Mouse (Mus musculus): ENCODE measurements around the gene Ccdc51. TPM values are rescaled to one million over a fixed set of nuclear protein-coding genes. Genes with fewer than 3 reads are reported as not detected.
A peak's percentile ranks its signal among the peaks of the same experiment; 100 is the strongest.

Gene Ccdc51
- polyA plus RNA-seq, 1 experiment from 2014 or later, result 11.9 TPM

DNA sequence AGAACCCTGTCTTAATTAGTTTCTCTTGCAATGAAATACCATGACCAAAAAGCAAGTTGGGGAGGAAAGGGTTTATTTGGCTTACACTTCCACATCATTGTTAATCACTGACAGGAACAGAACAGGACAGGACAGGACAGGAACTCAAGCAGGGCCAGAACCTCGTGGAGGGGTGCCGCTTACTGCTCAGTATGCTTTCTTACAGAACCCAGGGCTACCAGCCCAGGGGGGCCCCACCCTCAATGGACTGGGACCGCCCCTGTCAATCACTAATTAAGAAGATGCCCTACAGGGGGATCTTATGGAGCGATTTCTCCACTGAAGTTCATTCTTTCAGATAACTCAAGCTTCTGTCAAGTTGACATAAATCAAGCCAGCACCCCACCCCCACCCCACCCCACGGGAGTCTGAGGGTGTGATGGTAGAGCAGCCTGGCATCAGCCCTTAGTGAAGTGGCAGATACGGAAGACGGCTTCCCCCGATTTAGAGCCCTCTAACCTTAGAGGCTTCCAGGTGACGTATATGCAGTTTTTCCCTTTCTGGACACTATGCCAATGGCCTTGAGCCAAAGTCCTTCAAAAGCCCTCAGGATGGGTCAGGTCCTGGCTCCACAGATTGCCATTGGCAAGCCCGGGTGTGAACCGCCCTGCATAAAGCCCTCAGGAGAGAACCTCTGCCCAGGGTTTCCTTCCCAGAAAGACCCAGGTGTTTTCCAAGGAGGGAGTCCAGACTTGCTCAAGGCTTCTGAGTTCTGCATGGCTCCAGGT lies 11.7 kb downstream of the Ccdc51 start:
- Histone ChIP-seq H3K36me3 (peaks cover 28% of the 10 kb centered on the region), H3K4me2 (replicated peaks) (peak overlapping the region; percentile 94), H3K4me3 (peak overlapping the region; percentile 46), H3K9me3 (replicated peaks) (no peaks in the 10 kb centered on the region), H3K9ac (peak overlapping the region; percentile 83), H3K27me3 (no peaks in the 10 kb centered on the region), H3K4me1 (peaks cover 46% of the 10 kb centered on the region), H3K27ac (peak overlapping the region; percentile 98)
- ATAC-seq (ENCODE audit: low FRiP score), result no peak
- 14% methylated on average over 11 of the region's 11 CpGs for WGBS

DNA sequence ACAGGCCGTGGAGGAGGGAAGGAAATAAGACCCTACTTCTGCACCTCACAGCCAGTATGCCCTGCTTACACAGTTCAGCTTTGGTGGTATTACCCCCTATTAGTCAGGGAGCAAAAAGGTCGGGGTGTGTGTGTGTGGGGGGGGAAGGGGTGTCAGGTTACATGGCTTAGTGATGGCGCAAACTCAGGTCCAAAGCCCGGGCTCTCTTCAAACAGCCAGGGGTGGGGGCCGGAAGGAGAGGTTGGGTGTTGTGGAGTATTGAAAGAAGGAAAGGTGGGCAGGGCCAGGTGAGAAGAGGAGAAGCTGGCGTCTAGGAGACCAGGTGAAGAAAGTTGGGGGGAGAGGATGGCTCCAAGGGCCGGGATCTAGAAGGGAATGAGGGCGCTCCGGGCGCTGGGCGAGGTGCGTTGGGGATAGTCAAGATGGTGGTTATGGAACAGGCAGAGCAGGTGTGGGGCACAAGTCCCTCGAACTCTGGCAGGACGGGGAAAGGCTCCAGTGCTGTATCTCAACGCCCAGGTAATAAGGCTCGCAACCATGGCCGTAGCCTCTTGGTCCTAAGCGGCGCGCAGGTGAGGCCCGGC lies 12.4 kb downstream of the Ccdc51 start:
- Histone ChIP-seq H3K36me3 (peaks cover 35% of the 10 kb centered on the region), H3K9ac (peak overlapping the region; percentile 83), H3K27me3 (no peaks in the 10 kb centered on the region), H3K4me3 (peak overlapping the region; percentile 46), H3K4me1 (peaks cover 53% of the 10 kb centered on the region), H3K9me3 (replicated peaks) (no peaks in the 10 kb centered on the region), H3K27ac (peak overlapping the region; percentile 98), H3K4me2 (replicated peaks) (peak overlapping the region; percentile 94)
- peak; percentile 0; the same call in 1 of the 2 replicates for ATAC-seq (ENCODE audit: low FRiP score)
- WGBS, result under 1% methylated on average over 21 of the region's 21 CpGs

DNA sequence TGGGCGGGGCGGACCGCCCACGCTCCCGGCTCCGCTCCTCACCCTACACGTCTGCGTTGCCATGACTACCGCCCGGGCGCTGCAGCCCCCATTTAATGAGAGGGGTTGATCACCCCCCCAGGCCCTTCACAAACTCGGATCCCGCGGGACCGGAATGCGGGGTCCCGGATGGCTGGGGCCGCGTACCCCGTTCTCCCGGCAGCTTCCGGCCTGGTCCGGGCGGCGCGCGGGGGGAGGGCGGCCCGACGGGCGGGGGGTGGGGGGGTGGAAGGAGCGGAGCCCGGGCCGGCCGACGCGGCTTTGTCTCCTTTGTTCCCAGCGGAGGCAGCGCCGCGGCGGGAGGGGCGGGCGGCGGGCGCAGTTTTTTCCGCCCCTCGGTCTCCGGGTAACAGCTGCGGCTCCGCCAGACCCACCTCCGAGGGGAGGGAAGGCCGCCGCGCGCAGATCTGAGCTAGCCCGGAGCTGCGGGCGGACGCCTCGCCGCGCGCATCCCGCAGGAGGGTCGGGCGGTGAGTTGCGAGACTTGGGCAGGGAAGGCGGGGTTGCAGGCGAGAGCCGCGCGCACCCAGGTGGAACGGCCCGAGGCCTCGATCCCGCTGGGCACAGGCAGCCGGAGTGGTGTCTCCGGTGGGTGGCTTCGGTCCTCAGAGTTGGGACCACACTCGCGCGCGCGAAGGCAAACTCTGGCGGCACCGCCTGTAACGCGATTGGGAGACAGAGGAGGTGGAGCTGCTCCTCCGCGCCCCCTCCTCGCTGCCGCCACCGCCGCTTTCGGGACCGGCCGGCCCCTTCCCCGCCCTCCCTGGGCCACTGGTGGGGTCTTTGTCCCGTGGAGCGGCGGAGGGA lies 13.1 kb downstream of the Ccdc51 start, which contains the start of gene Plxnb1:
Plxnb1 (plus strand) TSS at position 253 of the 846 bp plus-strand sequence.
- Histone ChIP-seq H3K36me3 (peaks cover 36% of the 10 kb centered on the region), H3K4me1 (peaks cover 57% of the 10 kb centered on the region), H3K9ac (peak within 1 kb of the TSS; percentile 83), H3K4me2 (replicated peaks) (peak within 1 kb of the TSS; percentile 94), H3K27ac (peak within 1 kb of the TSS; percentile 98), H3K9me3 (replicated peaks) (no peaks in the 10 kb centered on the region), H3K4me3 (peak within 1 kb of the TSS; percentile 46), H3K27me3 (no peaks in the 10 kb centered on the region)
- peak; percentile 65 for ATAC-seq (ENCODE audit: low FRiP score)
- WGBS, result 0% methylated on average over 79 of the region's 102 CpGs

DNA sequence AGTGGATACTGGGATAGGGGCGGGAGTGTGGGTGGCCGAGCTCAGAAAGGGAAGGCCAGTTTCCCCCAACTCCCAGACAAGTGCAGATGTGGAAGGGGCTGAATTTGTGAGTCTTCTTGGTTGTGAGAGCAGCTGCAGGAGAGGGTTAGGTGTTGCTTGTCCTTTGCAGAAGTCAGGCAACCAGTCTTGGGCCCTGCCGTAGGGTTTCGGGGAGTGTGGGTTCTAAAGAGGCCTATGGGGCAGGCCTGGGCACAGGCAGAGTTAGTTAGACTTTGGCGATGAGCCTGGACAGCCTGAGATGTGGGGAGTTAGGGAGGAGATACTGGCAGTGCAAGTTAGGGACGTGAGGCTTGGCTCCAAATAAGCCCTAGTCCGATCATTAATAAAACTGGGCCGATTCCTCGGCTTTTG lies 14.0 kb downstream of the Ccdc51 start:
- peaks cover 58% of the 10 kb centered on the region for H3K4me1 ChIP-seq
- H3K9me3 ChIP-seq (replicated peaks), result no peaks in the 10 kb centered on the region
- peak overlapping the region; percentile 98 for H3K27ac ChIP-seq
- H3K4me3 ChIP-seq, result peak overlapping the region; percentile 46
- 10% methylated on average over 9 of the region's 9 CpGs for WGBS
- H3K36me3 ChIP-seq, result peaks cover 36% of the 10 kb centered on the region
- no peak for ATAC-seq (ENCODE audit: low FRiP score)
- H3K4me2 ChIP-seq (replicated peaks), result peak overlapping the region; percentile 94
- peak overlapping the region; percentile 83 for H3K9ac ChIP-seq
- H3K27me3 ChIP-seq, result no peaks in the 10 kb centered on the region

DNA sequence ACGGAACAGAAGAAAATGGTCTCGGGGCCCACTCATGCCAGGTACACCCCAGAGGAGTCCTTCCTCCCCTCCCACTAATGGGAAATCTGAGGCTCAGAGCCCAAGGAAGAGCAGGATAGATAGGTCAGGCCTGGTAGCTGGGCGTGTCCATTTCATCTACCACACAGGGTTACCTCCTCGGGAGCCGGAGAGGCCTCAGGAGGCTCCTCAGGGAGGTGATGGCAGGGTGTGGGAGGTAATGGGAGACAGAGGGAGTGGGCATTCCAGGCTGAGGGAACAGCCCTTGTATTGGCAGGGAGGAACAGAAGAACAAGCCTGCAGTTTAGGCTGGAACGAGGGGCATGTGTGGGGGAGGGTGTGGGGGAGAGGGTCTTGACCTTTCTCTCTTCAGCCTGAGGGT lies 14.6 kb downstream of the Ccdc51 start:
- H3K27ac ChIP-seq, result peak overlapping the region; percentile 98
- peaks cover 58% of the 10 kb centered on the region for H3K4me1 ChIP-seq
- ATAC-seq (ENCODE audit: low FRiP score), result no peak

DNA sequence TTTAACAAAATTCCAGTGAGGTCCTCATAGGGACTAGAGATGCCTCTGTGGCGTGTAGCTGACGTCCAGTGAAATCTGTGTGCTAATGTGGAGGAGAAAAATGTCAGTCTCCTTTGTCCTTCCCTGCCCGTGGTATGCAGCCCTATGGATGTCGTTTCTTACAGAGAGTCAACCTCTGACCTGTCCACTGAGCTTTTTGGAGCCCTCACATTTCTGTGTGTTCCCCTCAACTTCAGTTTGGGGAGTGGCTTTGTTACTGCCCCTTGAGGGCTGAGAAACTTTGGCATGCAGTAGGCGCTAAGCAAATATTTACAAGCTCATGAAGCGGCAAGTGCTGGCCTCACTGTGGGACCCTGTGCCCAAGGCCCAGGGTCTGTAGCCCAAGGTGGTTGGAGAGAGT lies 15.0 kb downstream of the Ccdc51 start:
- no peak for ATAC-seq (ENCODE audit: low FRiP score)
- Histone ChIP-seq H3K27me3 (no peaks in the 10 kb centered on the region), H3K4me2 (replicated peaks) (peak overlapping the region; percentile 94), H3K9ac (peak overlapping the region; percentile 83), H3K9me3 (replicated peaks) (no peaks in the 10 kb centered on the region), H3K4me1 (peaks cover 58% of the 10 kb centered on the region), H3K4me3 (peak overlapping the region; percentile 46), H3K27ac (peak overlapping the region; percentile 98), H3K36me3 (peaks cover 36% of the 10 kb centered on the region)
- 13% methylated on average over 6 of the region's 6 CpGs for WGBS

More for the DNA sequence above, 14.6 kb downstream of the Ccdc51 start:
- no peaks in the 10 kb centered on the region for H3K9me3 ChIP-seq (replicated peaks)
- peak overlapping the region; percentile 94 for H3K4me2 ChIP-seq (replicated peaks)
- peak overlapping the region; percentile 46 for H3K4me3 ChIP-seq
- H3K36me3 ChIP-seq, result peaks cover 35% of the 10 kb centered on the region
- H3K9ac ChIP-seq, result peak overlapping the region; percentile 83
- 20% methylated on average over 6 of the region's 6 CpGs for WGBS
- H3K27me3 ChIP-seq, result no peaks in the 10 kb centered on the region

DNA sequence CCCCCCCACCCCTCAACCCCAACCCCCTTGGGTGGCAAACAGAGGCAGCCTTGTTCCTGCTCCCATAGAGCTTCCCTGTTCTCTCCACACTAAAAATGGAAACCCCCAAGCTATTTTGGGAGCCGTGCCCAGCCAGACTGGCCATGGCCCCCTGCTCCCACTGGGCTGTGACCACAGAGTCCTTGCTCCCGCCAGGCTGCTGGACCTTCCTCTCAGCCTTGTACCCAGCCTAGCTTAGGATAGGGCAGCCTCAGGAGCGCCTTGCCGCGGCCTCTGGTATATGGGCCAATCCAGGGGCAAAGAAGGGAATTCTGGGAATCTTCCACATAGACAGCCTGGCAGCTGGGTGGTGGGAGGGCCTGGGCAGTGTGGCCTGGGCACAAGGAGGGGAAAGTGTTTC lies 15.5 kb downstream of the Ccdc51 start:
- Histone ChIP-seq H3K4me1 (peaks cover 58% of the 10 kb centered on the region), H3K9me3 (replicated peaks) (no peaks in the 10 kb centered on the region), H3K27me3 (no peaks in the 10 kb centered on the region), H3K4me2 (replicated peaks) (peak overlapping the region; percentile 94), H3K4me3 (peak overlapping the region; percentile 46), H3K27ac (peak overlapping the region; percentile 98), H3K9ac (peak overlapping the region; percentile 83), H3K36me3 (peaks cover 38% of the 10 kb centered on the region)
- WGBS, result 55% methylated on average over 5 of the region's 5 CpGs
- no peak for ATAC-seq (ENCODE audit: low FRiP score)

DNA sequence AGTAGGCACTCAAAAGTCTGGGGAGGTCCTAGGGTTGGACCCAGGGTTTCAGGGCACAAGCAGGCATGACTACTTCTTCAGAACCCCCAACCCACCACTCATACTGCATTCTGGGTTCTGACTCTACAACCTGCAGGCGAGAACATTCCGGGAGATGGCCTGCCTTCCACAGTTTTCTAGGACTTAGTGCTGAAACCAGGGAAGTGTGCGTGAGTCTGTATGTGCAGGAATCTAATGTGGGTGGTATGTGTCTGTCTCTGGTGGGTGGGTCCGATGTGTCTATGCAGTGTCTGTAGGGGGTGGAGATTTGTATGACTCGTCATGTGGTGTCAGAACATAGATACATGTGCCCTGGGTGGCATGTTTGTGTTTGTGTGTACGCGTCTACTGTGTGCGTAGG lies 16.1 kb downstream of the Ccdc51 start:
- H3K9ac ChIP-seq, result peak overlapping the region; percentile 83
- peak overlapping the region; percentile 46 for H3K4me3 ChIP-seq
- H3K4me2 ChIP-seq (replicated peaks), result peak overlapping the region; percentile 94
- peaks cover 43% of the 10 kb centered on the region for H3K36me3 ChIP-seq
- H3K4me1 ChIP-seq, result peaks cover 55% of the 10 kb centered on the region
- peak overlapping the region; percentile 98; the same call in 1 of the 2 replicates for H3K27ac ChIP-seq
- no peaks in the 10 kb centered on the region for H3K27me3 ChIP-seq
- no peak for ATAC-seq (ENCODE audit: low FRiP score)
- WGBS, result 86% methylated on average over 8 of the region's 8 CpGs
- H3K9me3 ChIP-seq (replicated peaks), result no peaks in the 10 kb centered on the region

DNA sequence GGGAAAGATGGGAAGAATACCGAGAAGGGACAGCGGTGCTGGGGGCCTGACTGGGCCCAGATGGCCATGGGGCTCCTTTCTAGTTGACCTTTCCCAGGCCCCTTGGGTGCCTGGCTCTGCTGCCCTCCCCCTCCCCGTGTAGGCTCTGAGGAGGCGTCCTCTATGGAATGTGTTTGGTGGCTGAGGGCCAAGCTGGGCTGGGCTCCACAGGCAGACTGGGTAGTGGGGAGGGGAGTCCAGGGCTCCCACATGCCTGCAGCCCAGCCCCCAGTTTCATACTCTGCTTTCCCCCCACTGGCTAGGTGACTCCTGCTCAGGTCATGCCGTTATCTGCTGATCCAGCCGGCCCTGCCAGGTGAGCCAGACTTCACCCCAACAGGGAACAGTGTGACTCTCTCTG lies 16.7 kb downstream of the Ccdc51 start:
- ATAC-seq (ENCODE audit: low FRiP score), result no peak
- H3K9me3 ChIP-seq (replicated peaks), result no peaks in the 10 kb centered on the region
- peak overlapping the region; percentile 98; the same call in 1 of the 2 replicates for H3K27ac ChIP-seq
- peak overlapping the region; percentile 83 for H3K9ac ChIP-seq
- peak overlapping the region; percentile 94 for H3K4me2 ChIP-seq (replicated peaks)
- peak overlapping the region; percentile 46 for H3K4me3 ChIP-seq
- H3K4me1 ChIP-seq, result peaks cover 49% of the 10 kb centered on the region
- H3K27me3 ChIP-seq, result no peaks in the 10 kb centered on the region
- 53% methylated on average over 6 of the region's 6 CpGs for WGBS
- peaks cover 47% of the 10 kb centered on the region for H3K36me3 ChIP-seq

DNA sequence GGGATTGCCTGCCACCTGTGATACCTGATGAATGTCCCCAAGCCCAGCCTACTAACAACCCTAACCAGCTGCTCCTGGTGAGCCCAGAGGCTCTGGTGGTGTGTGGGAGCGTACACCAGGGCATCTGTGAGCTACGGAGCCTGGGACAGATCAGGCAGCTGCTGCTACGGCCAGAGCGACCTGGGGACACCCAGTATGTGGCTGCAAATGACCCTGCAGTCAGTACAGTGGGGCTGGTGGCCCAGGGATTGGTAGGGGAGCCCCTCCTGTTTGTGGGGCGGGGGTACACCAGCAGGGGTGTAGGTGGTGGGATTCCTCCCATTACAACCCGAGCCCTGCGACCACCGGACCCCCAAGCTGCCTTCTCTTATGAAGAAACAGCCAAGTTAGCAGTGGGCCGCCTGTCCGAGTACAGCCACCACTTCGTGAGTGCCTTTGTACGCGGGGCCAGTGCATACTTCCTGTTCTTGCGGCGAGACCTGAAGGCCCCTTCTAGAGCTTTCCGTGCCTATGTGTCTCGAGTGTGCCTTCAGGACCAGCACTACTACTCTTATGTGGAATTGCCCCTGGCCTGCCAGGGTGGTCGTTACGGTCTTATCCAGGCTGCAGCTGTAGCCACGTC lies 18.1 kb downstream of the Ccdc51 start:
- no peak overlapping the region for H3K4me3 ChIP-seq
- WGBS, result 90% methylated on average over 20 of the region's 20 CpGs
- H3K4me1 ChIP-seq, result peaks cover 39% of the 10 kb centered on the region
- no peak overlapping the region for H3K4me2 ChIP-seq (replicated peaks)
- H3K9ac ChIP-seq, result no peak overlapping the region
- peaks cover 62% of the 10 kb centered on the region for H3K36me3 ChIP-seq
- H3K27me3 ChIP-seq, result no peaks in the 10 kb centered on the region
- no peak for ATAC-seq (ENCODE audit: low FRiP score)
- H3K27ac ChIP-seq, result no peak overlapping the region
- no peaks in the 10 kb centered on the region for H3K9me3 ChIP-seq (replicated peaks)

DNA sequence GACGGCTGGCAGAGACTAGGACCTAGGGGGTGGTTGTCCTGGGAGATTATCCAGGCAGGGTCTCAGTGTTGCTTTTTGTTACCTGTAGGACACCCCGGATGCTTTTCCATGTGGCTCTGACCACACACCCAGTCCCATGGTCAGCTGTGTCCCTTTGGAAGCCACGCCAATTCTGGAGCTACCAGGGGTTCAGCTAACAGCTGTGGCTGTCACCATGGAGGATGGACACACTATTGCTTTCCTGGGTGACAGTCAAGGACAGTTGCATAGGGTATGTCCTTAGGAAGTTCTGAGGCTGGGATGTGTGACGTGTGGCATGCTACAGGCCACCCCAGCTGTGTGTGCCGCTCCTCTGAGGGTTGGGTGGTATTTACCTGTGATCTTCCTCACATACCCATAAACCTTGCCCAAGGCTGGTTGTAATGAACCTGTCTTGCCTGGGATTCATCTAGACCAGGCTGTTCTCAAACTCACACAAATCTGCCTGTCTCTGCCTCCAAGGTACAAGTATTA lies 19.7 kb downstream of the Ccdc51 start:
- Histone ChIP-seq H3K4me2 (replicated peaks) (no peak overlapping the region), H3K27ac (no peak overlapping the region), H3K27me3 (no peaks in the 10 kb centered on the region), H3K36me3 (peaks cover 77% of the 10 kb centered on the region), H3K4me3 (no peak overlapping the region), H3K4me1 (peaks cover 32% of the 10 kb centered on the region), H3K9ac (no peak overlapping the region), H3K9me3 (replicated peaks) (no peaks in the 10 kb centered on the region)
- WGBS, result 94% methylated on average over 5 of the region's 5 CpGs
- ATAC-seq (ENCODE audit: low FRiP score), result no peak
